Mouse (Mus musculus): ENCODE measurements around the gene Igdcc4.

Igdcc4 gene

GRCm38 (mm10) chr9:65161881-65162280 lies 60.6 kb downstream of the Igdcc4 start:
- no peak for DNase-seq

GRCm38 (mm10) chr9:65162711-65163639 lies 61.7 kb downstream of the Igdcc4 start:
- DNase-seq, result peak; percentile 53 to 61

GRCm38 (mm10) chr9:65164870-65165269 lies 63.6 kb downstream of the Igdcc4 start:
- DNase-seq, result peak in 1 of 2 experiments; percentile 41

GRCm38 (mm10) chr9:65166386-65166785 lies 65.1 kb downstream of the Igdcc4 start:
- no peak for DNase-seq

- no peak for DNase-seq
Observed at GRCm38 (mm10) chr9:65168534-65168933, 67.2 kb downstream of the Igdcc4 start.

GRCm38 (mm10) chr9:65168952-65169351 lies 67.7 kb downstream of the Igdcc4 start:
- DNase-seq, result no peak

- no peak for DNase-seq
Observed at GRCm38 (mm10) chr9:65172654-65173053, 71.4 kb downstream of the Igdcc4 start.

- DNase-seq, result peak; percentile 41 to 48
Observed at GRCm38 (mm10) chr9:65175234-65175938, 74.1 kb downstream of the Igdcc4 start.

GRCm38 (mm10) chr9:65175939-65176871 lies 74.9 kb downstream of the Igdcc4 start:
- peak; percentile 56 to 66 for DNase-seq

- DNase-seq, result no peak
Observed at GRCm38 (mm10) chr9:65177497-65177896, 76.2 kb downstream of the Igdcc4 start.

- DNase-seq, result no peak
Observed at GRCm38 (mm10) chr9:65177912-65178311, 76.6 kb downstream of the Igdcc4 start.

- DNase-seq, result peak; percentile 58 to 64
Observed at GRCm38 (mm10) chr9:65178336-65179213, 77.3 kb downstream of the Igdcc4 start.

GRCm38 (mm10) chr9:65179817-65180624 lies 78.7 kb downstream of the Igdcc4 start:
- no peak for DNase-seq

Data from cerebellum, postnatal 10 days (tissue).